Mouse (Mus musculus) limb, embryonic 10.5 days (tissue): ENCODE results near the gene Cdipt. TPM values are rescaled to one million over a fixed set of nuclear protein-coding genes. Genes with fewer than 3 reads are reported as not detected.

Experiments used
- DNase-seq: peaks from one replicate; pipeline ENCODE4 v3.0.0-alpha.2; 2017; ENCODE audit warnings: low spot score
- H3K27ac ChIP-seq: fragments of 300-500 bp; sonication (generic); 2 replicates; pipeline ENCODE4 v1.5.1; 2016; ENCODE audit warnings: mild to moderate bottlenecking
- H3K27me3 ChIP-seq: fragments of 300-500 bp; sonication (generic); 2 replicates; pipeline ENCODE4 v1.6.1; 2016; ENCODE audit warnings: low read depth, mild to moderate bottlenecking; ENCODE audit not compliant: poor library complexity, severe bottlenecking
- H3K36me3 ChIP-seq: fragments of 300-500 bp; sonication (generic); 2 replicates; pipeline ENCODE4 v1.6.1; 2016; ENCODE audit warnings: mild to moderate bottlenecking, moderate library complexity
- H3K4me1 ChIP-seq: fragments of 300-500 bp; sonication (generic); 2 replicates; pipeline ENCODE4 v1.6.1; 2016
- H3K4me3 ChIP-seq: fragments of 300-500 bp; sonication (generic); 2 replicates; pipeline ENCODE4 v1.5.1; 2016; ENCODE audit warnings: mild to moderate bottlenecking, moderate library complexity
- H3K9me3 ChIP-seq: fragments of 300-500 bp; sonication (generic); replicated peaks from 2 replicates; pipeline ENCODE4 v1.6.1; 2016; ENCODE audit warnings: mild to moderate bottlenecking
- WGBS: fragments of 180-500 bp; shearing (Covaris S2); methylation state at CpG from one replicate; pipeline ENCODE4 v1.1.7; 2016; 5-methylcytosine and 5-hydroxymethylcytosine counted together
- polyA plus RNA-seq: library from polyadenylated mRNA; unstranded; fragments of >200 nt; fragmentation: Nextera tagmentation; extraction: Ambion mirVana; gene quantifications from 2 replicates; pipeline ENCODE4 v1.2.1, GENCODE M21; 2016

Cdipt gene
- polyA plus RNA-seq, 1 experiment from 2014 or later, result 99.5 TPM

DNA sequence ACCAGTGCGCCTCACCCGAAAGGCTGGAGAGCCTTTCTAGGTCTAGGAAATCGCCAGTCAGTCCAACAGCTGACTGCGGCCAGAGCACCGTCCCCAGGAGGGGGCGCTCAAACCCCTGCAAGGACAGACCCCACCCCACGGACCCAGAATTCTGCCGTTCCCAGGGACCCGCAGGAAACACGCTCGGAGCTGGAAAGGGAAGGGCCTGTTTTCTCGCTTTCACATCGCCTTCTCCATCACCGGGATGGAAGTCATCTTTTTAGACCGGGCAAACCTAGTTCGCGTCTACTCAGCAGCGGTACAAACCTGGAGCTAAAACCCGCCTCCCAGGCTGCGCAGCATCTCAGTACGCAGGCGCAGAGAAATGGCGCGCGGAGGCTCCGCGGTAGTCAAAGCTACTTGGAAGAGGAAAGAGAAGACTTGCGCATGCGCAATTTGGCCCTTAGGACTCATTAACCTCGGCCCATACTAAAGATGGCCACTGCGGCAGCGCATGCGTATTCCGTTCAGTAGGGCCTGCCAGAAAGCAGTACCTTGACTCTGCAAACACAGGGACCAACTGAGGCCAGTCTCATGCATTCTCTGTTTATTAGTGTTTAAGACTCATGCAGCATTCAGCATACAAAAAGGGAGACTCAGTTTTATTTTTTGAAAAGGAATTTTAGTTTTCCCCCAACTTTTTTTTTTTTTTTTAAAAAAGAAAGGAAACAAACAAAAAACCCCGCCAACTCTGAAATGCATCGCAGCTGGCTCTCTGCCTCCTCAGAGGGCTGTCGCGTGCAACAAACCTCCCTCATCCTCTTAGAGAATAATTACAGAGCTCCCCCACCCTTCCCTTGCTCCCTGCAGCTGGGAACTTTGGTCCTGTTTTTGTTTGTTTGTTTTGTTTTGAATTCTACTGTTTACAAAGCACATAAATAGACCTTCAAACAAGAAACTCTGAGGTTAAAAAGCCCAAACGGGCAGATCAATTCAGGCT is 41.5 kb downstream of the Cdipt start, which contains the start of gene Pagr1a:
Gene Pagr1a (minus strand): TSS at position 382 of the 979 bp plus-strand sequence.
- 5% methylated on average over 39 of the region's 39 CpGs for WGBS
- H3K36me3 ChIP-seq, result peaks cover 45% of the 10 kb centered on the region
- peak; percentile 97 for DNase-seq
- peaks cover 71% of the 10 kb centered on the region for H3K4me1 ChIP-seq
- H3K27me3 ChIP-seq, result no peaks in the 10 kb centered on the region
- peak within 1 kb of the TSS; percentile 87 for H3K4me3 ChIP-seq
- no peaks in the 10 kb centered on the region for H3K9me3 ChIP-seq
- peak within 1 kb of the TSS; percentile 98 for H3K27ac ChIP-seq

DNA sequence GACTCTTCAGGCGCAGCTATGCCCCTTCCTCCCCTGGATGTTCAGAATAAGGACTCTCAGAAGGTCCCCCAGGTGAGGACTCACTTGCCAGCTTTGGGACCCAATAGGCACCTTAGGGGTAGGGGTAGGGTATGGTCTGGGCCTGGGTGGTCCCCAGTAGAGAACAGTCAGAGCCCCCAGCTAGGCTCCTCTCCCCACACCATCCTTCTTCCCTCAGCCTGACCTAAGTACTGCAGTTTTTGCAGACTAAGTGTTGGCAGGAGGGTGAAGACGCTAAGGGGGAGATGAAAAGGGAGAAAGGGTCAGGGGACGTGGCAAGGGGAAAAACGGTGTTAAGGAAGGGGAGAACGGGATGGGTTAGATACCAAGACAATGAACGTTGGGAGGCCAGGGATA is 42.2 kb downstream of the Cdipt start:
- Histone ChIP-seq H3K4me1 (peaks cover 78% of the 10 kb centered on the region), H3K27me3 (no peaks in the 10 kb centered on the region), H3K4me3 (peak overlapping the region; percentile 21; the same call in 1 of the 2 replicates), H3K27ac (peak overlapping the region; percentile 98), H3K9me3 (no peaks in the 10 kb centered on the region), H3K36me3 (peaks cover 45% of the 10 kb centered on the region)
- WGBS, result 55% methylated on average over 6 of the region's 6 CpGs
- DNase-seq, result no peak

DNA sequence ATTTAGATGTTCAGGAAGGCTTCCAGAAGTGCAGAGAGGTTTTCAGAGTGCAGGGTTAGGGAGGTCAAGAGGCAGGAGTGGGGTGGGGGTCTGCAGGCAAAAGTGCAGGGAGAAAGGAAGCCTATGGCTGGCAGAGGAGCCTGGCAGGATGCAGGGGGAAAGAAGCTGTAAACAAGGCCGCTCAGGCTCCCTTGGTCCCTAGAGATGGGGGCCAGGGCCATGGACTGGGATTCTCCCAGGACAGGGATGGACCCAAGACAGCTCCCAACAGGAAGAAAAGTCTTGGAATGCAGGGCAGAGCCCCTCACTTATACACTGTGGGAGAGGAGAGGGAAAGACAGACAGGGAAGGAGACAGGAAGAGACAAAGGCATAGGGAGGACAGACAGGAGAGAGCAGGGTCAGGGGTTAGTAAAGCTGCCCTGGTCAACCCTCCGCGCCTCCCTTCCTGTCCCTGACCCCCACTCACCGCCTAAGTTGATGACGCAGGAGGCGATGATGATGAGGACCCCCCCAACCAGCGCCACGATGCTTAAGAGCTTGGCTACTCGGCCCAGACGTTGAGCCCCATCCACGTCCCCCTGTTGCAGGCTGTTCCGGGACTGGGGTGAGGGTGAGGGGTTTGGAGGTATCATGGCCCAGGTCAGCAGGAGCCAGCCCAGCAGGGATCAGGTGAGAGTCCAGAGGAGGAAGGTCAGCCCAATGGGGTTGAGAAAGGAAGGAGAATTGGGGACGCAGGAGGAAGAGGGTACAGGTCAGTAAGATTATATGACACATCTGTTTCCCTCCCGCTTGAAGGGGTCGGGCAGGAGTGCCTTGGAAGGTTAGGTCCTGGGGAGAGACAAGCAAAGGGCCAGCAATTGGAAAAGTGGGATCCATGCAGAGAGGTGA is 42.9 kb downstream of the Cdipt start:
- Histone ChIP-seq H3K9me3 (no peaks in the 10 kb centered on the region), H3K4me3 (peak overlapping the region; percentile 83), H3K27me3 (no peaks in the 10 kb centered on the region), H3K4me1 (peaks cover 85% of the 10 kb centered on the region), H3K27ac (peak overlapping the region; percentile 98), H3K36me3 (peaks cover 45% of the 10 kb centered on the region)
- DNase-seq, result no peak
- WGBS, result 79% methylated on average over 15 of the region's 15 CpGs

DNA sequence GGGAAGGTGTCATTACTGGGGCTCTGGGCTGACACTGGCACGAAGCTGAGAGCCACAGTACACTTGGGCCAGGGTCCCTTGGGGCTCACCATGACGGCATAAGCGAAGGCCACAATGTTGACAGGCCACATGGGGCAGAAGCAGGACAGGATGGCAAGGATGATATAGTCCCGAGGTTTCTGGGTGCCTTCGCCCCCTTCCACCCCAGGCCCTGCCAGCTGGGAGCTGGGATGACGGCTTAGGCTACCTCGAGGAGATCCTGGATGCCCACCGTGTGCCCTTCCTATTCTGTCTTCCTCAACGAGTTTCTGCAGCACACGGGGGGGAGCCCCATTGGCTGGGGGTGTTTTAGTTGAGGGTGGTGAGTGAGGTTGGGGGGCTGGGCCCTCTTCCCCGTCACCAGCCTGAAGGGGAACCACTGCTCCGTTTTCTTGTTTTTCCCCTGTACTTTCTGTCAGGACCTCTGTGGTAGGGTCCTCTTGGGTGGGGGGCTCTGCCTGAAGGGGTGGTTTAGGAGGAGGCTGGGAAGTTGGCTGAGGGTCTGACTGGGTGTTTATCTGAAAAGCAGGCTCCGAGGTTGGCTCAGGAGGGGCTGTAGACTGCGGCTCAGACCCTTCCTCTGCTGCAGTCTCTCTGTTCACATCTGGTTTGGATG is 43.7 kb downstream of the Cdipt start:
- WGBS, result 81% methylated on average over 14 of the region's 14 CpGs
- DNase-seq, result no peak
- H3K36me3 ChIP-seq, result peaks cover 45% of the 10 kb centered on the region
- peak overlapping the region; percentile 98 for H3K27ac ChIP-seq
- H3K4me3 ChIP-seq, result peak overlapping the region; percentile 83
- no peaks in the 10 kb centered on the region for H3K9me3 ChIP-seq
- peaks cover 87% of the 10 kb centered on the region for H3K4me1 ChIP-seq
- H3K27me3 ChIP-seq, result no peaks in the 10 kb centered on the region

DNA sequence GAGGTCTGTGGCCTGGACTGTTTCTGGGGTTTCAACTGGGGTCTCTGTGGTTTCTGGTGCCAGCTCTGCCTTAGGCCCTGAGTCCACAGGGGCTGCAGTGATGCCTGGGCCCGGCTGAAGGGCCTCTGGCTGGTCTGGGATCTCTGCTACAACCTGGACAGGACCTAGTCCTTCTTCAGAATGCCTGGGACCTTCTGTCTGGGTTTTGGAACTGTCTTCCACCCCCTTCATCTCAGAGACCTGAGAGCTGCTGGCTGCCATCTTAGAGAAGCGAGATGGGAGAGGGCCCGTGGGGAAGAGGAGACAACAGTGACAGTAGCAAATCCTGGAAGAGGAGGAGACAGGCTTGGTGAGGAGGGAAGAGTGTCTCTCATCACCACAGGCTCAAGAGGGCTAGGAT is 44.3 kb downstream of the Cdipt start:
- WGBS, result 71% methylated on average over 3 of the region's 3 CpGs
- H3K4me1 ChIP-seq, result peaks cover 87% of the 10 kb centered on the region
- no peak for DNase-seq
- H3K9me3 ChIP-seq, result no peaks in the 10 kb centered on the region
- H3K27me3 ChIP-seq, result no peaks in the 10 kb centered on the region
- H3K36me3 ChIP-seq, result peaks cover 45% of the 10 kb centered on the region
- peak overlapping the region; percentile 98 for H3K27ac ChIP-seq
- peak overlapping the region; percentile 83 for H3K4me3 ChIP-seq

DNA sequence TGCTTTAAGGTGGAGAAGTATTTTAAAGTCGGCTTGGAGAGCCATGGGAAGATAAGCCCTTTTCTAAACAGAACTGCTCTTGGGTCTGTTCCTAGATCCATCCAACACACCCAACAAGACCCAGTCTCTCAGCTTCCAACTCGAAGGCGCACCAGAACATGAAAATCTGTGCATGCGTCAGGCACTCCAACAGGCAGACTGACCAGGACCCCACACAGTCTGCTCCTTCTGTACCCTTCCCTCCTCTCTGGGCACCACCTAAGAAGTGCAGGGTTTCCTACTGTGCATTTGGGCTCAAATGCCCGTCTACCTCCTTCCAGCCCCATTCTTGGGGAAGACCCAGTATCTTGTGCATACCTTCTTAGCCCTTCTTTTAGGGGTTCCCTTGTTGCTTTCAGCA is 44.8 kb downstream of the Cdipt start:
- Histone ChIP-seq H3K27me3 (no peaks in the 10 kb centered on the region), H3K36me3 (peaks cover 45% of the 10 kb centered on the region), H3K4me1 (peaks cover 84% of the 10 kb centered on the region), H3K9me3 (no peaks in the 10 kb centered on the region), H3K27ac (peak overlapping the region; percentile 98), H3K4me3 (peak overlapping the region; percentile 83)
- 56% methylated on average over 5 of the region's 5 CpGs for WGBS
- DNase-seq, result no peak

DNA sequence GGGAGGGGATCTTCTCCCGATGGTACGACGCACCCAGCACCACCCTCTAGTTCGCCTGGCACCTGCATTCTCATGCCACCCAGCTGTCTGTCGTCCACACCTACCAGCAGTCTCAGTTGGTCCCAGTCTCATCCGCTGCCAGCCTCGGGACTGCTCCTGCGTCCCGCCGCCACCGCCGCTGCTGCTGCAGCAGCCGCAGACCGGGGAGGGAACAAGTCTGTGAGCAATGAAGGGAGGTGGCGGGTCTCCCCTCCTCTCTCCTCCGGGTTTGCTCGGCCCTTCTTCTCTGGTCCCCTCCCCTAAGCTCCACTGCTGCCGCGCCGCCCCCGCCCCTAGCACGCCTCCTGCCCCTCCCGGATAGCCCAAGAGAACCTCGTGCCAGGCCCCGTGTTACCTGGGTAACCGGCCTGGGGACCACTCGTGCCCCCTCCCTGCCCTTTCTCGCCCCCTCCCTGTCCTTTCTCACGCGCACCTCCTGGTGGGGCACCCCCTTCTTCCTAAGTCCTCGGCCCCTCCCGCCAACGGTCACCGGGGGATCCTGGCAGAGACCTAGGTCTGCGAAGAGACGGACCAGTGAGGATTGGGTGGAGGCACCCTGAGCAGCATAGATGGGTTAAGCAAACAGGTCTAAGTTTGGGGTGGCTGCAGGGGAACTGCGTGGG is 45.3 kb downstream of the Cdipt start, which contains the start of the genes Gm42742 and Prrt2:
Gene Gm42742 (minus strand): TSS at position 197 of the 662 bp plus-strand sequence.
Gene Prrt2 (minus strand): TSS at position 311 of the 662 bp plus-strand sequence.
- peak; percentile 78 for DNase-seq
- Histone ChIP-seq H3K27me3 (no peaks in the 10 kb centered on the region), H3K4me1 (peaks cover 79% of the 10 kb centered on the region), H3K4me3 (peak within 1 kb of the TSS; percentile 83), H3K9me3 (no peaks in the 10 kb centered on the region), H3K36me3 (peaks cover 42% of the 10 kb centered on the region), H3K27ac (peak within 1 kb of the TSS; percentile 98)
- 2% methylated on average over 37 of the region's 37 CpGs for WGBS

DNA sequence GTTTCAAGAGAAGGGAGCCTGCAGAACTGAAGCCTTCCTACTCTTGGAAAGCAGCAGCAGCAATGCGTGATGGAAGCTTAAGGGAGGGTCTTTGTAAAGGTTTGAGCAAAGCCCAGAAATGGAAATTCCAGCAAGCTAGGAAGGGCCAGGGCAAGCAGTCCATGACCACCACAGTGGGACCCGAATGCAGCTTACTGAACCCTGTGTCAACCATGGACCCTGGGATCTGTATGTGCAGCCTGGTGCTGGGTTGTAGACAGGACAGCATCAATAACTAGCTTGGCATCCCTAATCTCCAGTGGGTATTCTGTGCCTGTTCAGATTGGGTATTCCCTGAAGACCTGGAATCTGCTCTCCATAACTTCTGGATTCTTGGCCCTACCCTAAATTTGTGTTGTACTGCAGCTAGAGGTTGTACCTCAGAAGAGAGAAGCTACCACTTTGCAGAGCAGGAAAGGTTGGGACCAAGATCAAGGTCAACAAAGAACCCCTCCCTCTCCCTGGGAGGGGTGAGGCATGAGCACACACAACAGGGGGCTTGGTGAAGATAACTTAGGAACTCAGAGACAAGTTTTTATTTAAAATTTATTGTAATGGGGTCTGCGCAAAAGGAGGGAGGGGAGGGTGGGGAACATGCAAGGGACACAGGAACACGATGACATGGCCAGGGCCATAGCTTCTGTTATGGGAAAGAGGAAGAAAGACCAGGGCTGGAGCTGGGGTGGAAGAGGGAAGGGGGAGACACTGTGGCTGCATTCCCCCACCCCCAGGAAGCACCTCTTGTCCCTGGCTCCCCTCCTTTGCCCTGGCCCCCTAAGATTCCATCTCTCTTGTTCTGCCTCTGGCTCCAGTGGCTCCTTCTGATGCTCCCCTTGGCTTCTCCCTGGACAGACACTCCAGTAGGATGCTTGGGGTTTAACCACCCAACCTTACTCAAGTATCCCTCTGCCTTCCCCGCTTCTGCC is 46.1 kb downstream of the Cdipt start:
- peak overlapping the region; percentile 83 for H3K4me3 ChIP-seq
- peak overlapping the region; percentile 98 for H3K27ac ChIP-seq
- WGBS, result 41% methylated on average over 5 of the region's 5 CpGs
- no peaks in the 10 kb centered on the region for H3K9me3 ChIP-seq
- no peak for DNase-seq
- H3K4me1 ChIP-seq, result peaks cover 77% of the 10 kb centered on the region
- no peaks in the 10 kb centered on the region for H3K27me3 ChIP-seq
- peaks cover 43% of the 10 kb centered on the region for H3K36me3 ChIP-seq

DNA sequence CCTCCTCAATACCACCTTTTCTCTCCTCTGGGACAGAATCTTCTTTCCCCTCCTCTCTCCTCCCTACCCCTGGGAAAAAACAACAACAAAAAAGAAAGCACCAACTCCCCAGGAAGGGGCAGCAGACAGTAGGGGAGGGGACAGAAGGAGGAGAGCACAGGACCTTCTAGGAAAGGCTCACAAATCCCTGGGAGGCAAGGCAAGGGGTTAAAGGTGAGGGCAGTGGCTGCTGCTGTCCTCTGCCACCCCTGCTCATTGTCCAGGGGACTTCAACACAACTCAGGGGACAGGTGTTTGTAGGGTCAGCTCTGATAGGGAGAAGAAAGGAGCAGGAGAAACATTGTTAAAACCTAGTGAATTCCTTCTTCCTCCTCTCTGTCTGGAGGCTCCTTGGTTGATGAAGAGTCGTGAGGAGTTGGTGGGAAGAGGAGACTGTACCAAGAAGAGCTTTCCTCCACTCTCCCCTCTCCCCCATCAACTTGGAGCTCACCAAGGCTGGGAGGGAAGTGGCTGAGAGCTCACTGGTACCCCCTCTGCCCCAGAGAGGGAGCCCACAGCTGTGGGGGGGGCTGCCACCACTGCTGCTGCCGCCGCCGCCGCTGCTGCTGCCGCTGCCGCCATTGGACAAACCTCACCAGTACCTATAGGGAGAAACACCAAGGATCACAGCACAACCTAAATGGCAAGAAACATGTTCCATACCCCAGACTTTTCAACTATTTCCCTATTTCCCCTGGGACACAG is 47.0 kb downstream of the Cdipt start:
- DNase-seq, result no peak
- WGBS, result 80% methylated on average over 7 of the region's 7 CpGs
- no peaks in the 10 kb centered on the region for H3K9me3 ChIP-seq
- peak overlapping the region; percentile 83 for H3K4me3 ChIP-seq
- H3K4me1 ChIP-seq, result peaks cover 78% of the 10 kb centered on the region
- H3K36me3 ChIP-seq, result peaks cover 48% of the 10 kb centered on the region
- no peaks in the 10 kb centered on the region for H3K27me3 ChIP-seq
- H3K27ac ChIP-seq, result peak overlapping the region; percentile 74

DNA sequence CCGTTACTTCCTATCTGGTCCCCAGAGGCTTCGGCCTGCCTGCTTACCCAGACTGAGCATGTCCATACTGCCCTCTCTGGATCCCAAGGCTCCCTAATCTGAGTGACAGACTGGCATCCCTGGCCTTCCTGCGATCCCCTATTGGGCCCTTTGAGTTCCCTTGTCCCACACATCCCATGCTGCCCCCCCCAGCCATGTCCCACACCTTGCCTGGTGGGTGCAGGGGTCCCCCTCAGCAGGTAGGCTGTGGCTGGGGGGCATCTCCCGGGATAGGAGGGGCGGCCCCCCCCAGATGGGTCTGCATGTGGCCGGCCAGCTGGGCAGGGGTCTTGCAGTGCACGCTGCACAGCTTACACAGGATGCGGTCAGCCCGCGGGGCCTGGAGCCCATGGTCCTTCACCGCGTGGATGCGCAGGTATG is 47.6 kb downstream of the Cdipt start:
- H3K4me1 ChIP-seq, result peaks cover 78% of the 10 kb centered on the region
- H3K27ac ChIP-seq, result peak overlapping the region; percentile 74
- no peaks in the 10 kb centered on the region for H3K27me3 ChIP-seq
- H3K36me3 ChIP-seq, result peaks cover 54% of the 10 kb centered on the region
- peak overlapping the region; percentile 83 for H3K4me3 ChIP-seq
- DNase-seq, result no peak
- H3K9me3 ChIP-seq, result no peaks in the 10 kb centered on the region
- WGBS, result 86% methylated on average over 13 of the region's 13 CpGs
